Mouse (Mus musculus): Measurements from ENCODE around the gene Rap1gds1.

Gene Rap1gds1

DNA sequence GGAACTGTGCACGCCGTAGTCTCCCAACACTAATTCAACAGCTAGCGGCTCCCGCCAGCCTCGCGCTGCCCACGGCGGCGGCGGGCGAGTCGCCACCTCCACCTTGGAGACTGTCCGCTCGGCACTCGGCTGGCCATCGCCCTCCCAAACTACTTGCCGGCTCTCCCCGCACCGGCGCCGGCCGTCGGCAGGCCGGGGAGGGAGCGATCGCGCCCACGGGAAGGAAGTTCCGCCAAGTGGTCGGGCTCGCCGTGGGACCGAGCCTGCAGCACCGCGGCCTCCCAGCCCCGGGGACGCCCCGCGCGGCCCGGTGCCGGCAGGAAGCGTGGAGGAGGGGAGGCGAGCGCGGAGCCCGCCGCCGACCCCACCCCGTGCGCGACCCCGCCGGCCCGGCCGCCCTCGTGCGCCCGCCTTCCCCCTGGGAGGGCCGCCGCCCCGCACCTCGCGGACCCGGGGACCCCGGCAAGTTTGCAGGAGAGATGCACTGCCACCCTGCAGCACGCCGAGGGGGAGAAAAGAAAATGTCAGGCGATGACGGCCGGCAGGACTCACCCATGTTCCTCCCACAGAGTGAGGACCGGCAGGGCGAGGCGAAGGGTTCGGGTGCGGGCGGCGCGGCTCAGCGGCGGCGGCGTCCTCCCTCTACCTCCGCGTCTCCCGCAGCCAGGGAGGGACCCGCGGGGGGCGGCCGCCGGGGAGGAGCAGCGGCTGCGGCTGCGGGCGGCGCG, at the start of gene Rap1gds1:
Rap1gds1 (minus strand) TSS at position 718 of the 728 bp plus-strand sequence.
- peak; percentile 72 for DNase-seq (ENCODE audit: low spot score)

DNA sequence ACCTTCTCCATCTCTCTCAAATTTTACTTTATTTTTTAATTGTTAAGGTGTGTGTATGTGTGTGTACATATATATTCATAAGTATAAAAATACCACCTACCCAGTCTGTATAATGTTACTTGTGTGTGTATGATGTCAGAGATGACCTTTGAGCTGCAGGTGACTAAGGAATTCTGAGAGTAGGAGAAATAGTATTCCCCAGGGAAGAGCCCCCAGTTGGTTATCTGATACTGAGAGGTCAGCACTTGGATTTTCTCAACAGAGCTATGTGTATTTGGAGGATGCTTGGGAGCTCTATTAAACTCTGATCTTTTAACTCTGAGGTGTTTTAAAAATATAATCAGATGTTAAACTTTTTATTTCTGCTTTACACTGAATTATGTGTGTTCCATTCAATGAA, 43.4 kb upstream of the Rap1gds1 start:
- DNase-seq (ENCODE audit: low spot score) = no peak

DNA sequence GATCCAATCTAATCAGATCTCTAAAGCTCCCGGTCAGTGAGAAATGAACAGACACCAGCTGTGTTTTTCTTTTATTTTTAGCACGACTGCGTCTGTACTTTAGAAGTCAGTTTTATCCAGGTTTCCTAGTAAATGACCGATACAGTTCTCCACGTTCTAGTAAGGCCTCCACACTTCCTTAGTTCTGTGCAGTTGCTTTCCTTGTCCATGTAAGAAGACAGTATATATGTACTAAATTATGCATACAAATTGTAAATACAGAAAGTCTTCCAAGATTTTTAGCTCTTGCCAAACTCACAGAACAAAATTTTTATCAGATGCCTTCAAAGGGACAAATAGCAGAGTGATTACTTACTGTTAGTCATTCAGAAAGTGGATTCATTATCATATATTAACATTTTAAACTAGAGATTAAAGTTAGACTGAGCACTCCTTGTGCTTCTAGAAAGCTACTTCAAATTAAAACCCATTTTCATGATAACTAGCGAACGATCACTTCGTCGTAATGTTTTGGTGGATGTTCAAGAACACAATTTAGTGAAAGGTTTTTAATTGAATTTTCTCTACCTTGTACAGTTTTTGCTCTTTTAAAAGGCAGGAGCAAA, 41.8 kb upstream of the Rap1gds1 start:
- no peak for DNase-seq (ENCODE audit: low spot score)

- no peak for DNase-seq (ENCODE audit: low spot score)
Measured at GRCm38 (mm10) chr3:139112335-139112973, 37.5 kb upstream of the Rap1gds1 start.

DNA sequence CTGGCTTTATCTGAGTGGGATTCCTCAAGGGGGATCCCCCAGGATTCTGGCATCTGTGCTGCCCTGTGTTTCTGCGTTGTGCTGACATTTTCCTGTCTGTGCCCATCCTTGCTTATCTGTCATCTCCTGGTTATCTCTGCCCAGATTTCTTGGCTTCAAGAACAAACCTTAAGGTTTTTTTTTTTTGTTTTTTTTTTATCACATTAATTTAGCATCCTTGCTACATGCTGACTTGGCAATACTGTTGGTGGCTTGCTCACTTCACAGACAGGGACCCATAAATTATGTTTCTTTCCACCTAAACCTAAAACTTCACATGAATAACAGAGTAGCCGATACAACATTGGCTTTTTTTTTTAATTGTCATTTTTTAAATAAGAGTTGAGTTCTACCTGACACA, 36.9 kb upstream of the Rap1gds1 start:
- DNase-seq (ENCODE audit: low spot score) = no peak

GRCm38 (mm10) chr3:139108176-139108575, 33.2 kb upstream of the Rap1gds1 start:
- DNase-seq (ENCODE audit: low spot score) = no peak

DNA sequence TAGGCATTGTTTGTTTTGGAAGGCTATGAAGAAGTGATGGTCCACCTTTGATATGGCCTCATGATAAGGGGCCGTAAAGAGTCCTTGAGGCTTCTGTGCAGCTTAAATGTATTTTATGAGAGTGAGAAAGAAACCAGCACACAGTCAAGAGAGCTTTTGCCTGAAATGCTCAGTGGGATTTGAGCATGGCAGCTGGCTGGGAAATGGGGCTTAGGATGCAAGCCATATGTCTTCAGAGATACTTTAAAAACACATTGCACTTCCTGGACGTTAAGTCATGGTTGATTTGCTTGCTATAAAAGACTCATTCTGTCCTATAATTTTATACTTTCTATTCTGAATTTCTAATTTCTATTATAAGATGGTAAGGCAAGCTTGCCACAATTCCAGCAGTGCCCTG, 28.9 kb upstream of the Rap1gds1 start:
- no peak for DNase-seq (ENCODE audit: low spot score)

- DNase-seq (ENCODE audit: low spot score) = no peak
Measured at GRCm38 (mm10) chr3:139103346-139103745, 28.3 kb upstream of the Rap1gds1 start.

DNA sequence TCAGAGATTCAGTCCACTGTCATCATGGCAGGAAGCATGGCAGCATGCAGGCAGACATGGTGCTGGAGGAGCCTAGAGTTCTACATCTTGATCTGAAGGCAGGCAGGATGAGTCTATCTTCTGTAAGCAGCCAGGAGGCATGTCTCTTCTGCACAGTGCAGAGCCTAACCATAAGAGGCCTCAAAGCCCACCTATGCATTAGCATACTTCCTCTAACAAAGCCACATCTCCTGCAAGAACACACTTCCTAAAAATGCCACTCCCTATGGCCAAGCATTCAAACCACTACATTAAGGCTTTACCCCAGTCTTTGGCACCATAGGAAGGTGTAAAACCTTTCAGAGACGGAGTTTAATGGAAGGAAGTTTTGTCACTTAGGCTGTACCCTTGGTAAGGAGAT, 26.9 kb upstream of the Rap1gds1 start:
- no peak for DNase-seq (ENCODE audit: low spot score)

GRCm38 (mm10) chr3:139099284-139099683, 24.3 kb upstream of the Rap1gds1 start:
- DNase-seq (ENCODE audit: low spot score) = no peak

- no peak for DNase-seq (ENCODE audit: low spot score)
Measured at GRCm38 (mm10) chr3:139095894-139096293, 20.9 kb upstream of the Rap1gds1 start.

DNA sequence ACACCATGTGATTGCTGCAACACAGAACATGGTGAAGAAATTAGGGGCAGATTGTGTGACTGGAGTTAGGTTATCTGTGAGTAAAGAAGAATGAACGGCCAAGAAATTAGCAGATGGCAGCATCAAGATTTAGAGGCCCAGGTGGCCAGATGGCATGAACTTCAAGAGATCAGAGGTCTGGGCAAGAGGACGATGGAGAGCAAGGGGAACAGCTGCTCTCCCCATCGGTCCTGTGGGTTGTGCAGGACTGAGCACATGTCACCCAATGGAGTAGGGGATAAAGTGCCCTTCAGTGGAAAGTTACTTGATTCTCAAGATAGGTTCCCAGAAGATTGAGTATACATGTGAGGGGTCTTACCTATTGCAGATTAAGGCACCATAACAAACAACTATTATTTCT, 13.5 kb upstream of the Rap1gds1 start:
- no peak for DNase-seq (ENCODE audit: low spot score)

DNA sequence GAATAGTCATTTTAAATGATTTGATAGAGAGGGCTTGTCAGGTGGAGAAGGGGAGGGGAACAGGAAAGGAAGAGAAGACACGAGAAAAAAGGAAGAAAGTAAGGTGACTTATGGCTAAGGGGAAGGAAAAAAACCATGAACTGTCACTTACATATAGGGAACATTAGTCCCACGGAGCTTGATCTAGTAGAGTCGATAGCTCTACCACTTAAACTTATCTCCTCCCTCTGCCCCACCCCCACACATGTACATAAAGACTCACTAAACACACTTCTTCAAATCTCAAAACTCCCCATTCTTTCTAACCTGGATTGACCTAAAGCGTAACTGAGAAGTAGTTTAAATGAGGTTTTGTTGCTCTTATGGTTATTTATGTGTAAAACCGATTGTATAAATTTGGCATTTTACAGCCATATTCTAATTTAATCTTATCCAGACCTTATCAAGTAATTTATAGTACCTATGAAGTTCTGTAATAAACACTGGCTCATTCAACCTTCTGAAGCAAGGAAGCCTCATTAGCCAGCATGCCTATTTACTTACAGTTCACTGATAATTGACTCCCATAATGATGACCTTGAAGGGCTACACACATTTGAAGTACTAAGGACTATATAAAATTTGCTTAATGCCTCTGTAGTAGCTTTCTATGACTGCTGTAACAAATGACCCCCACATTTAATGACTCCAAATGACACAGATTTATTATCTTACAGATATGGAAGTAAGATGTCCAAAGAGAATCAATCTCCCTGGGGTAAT, 9.0 kb upstream of the Rap1gds1 start:
- DNase-seq (ENCODE audit: low spot score) = no peak

GRCm38 (mm10) chr3:139079831-139080230, 4.8 kb upstream of the Rap1gds1 start:
- DNase-seq (ENCODE audit: low spot score) = no peak

DNA sequence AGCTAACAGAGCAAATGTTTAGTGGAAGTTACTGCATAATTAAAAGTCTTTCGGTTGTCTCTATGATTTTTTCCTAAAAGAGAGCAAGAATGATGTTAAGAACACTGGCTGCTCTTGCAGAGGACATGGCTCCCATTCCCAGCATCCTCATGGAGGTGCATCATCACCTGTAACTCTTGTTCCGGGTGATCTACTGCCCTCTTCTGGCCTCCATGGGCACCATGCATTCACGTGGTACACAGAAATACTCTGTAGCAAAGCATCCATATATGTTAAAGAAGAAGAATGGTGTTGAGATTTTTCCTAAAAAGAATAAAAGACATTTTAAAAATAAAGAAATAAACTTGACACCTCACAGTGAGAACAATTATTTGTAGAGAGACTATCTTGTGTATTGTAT, 3.0 kb upstream of the Rap1gds1 start:
- no peak for DNase-seq (ENCODE audit: low spot score)

DNA sequence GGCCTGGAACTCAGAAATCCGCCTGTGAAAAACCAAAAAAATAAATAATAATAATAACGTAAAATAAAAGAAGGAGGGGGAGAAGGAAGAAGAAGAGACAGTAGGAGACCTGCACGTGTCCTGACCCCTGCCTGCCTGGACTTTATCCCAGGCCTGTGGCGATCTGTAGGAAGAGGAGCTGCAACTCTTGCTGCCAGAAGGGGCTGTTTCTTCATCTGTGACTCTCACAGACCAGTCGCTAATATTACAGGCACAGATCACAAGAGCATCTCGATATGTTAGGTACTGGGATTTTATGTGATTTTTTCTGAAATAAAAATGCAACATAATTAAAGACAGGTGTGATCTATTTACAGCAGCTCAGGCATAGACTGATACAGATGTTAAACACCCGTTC, 1.1 kb upstream of the Rap1gds1 start:
- DNase-seq (ENCODE audit: low spot score) = no peak

GRCm38 (mm10) chr3:139075333-139076058, 495 bp upstream of the Rap1gds1 start:
- DNase-seq (ENCODE audit: low spot score) = peak; percentile 92

GRCm38 (mm10) chr3:139073801-139074483, 1.1 kb downstream of the Rap1gds1 start:
- DNase-seq (ENCODE audit: low spot score) = no peak

GRCm38 (mm10) chr3:139069539-139069938, 5.5 kb downstream of the Rap1gds1 start:
- DNase-seq (ENCODE audit: low spot score) = no peak

DNA sequence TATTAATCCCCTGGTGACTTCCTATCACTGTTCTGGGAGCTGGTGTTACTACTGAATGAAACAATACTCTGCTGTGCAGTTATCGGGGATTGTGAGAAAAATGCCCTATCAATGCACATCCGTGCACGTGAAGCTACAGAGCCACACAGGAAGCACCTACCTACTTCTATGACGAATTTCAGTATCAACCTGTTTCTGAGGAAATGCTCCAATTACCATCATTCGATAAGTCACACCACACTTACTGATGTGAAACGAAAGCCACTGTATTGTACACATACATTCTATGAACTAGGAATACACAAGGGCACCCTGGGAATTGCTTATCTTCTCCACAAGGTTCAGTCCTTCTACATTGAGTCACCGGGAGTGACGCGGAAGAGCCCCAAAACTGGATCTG, 10.9 kb downstream of the Rap1gds1 start:
- no peak for DNase-seq (ENCODE audit: low spot score)

- no peak for DNase-seq (ENCODE audit: low spot score)
Measured at GRCm38 (mm10) chr3:139062088-139062487, 12.9 kb downstream of the Rap1gds1 start.

Data from ovary, postnatal 36 days (tissue).